Mouse (Mus musculus): Measurements from ENCODE around the gene Trp53tg5. TPM values are rescaled to one million over a fixed set of nuclear protein-coding genes. Genes with fewer than 3 reads are reported as not detected.

Trp53tg5 gene
- polyA plus RNA-seq, 1 experiment from 2014 or later: not detected

DNA sequence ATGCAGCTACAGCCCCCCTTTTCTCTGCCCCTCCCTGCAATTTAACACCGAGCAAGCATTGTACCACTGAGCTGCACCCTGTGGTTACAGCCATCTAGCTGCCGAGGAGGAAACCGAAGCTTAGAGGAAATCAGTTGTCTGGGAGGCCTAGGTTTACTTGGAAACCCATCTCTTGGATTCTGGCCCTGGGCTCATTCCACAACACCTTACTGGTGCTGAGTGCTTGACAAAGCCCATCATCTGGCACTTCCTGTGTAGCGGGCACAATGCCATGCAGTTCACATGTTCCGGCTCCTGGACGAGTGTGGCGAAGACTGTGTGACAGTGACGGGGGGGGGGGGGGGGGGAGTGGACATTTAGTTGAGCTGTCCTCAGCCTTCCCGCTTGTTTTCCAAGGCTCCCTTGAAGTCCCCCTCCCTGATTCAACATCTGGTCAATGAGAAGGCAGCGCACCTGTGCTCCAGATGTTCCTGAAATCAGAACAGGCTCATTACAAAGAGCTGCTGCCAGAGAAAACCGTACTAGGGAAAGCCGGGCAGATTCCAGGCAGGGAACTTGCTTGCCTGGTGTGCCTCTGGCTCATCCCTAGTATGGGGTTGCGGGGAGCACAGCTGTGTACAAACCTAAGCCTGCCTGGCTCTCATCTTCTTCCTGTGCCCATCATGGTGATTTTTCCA lies 21.4 kb downstream of the Trp53tg5 start:
- no peak for DNase-seq (ENCODE audit: low spot score)

DNA sequence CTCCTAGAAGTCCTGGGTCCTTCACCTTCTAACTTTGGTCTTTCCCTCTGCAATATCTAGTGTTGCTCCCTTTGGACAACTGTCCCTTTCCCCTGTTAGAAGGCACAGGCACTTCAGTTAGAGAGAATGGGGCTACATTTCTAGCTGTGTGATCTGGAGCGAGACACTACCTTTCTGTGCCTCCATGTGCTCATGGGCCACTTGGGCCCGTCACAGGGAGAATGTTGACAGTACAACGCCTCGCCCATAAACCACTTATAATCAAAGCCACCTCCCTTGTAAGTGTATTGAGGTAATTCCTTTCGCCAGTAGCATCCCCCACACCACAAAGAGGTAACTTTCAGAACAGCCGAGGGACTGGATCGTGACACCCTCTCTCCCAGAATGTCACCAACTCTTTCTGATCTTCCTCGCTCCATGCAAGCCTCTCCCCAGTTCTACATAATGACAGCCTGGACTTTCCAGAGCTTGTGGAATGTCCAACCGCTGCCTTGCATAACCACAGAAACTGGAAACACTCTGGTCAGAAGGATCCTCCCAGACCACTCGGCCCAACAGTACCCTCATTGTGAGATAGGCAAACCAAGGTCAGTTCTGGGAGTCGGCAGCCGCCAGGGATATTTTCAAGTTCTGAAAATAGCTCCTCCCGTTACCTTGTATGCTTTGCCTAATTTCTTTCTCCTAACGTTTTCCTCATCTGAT lies 24.0 kb downstream of the Trp53tg5 start:
- no peak for DNase-seq (ENCODE audit: low spot score)

DNA sequence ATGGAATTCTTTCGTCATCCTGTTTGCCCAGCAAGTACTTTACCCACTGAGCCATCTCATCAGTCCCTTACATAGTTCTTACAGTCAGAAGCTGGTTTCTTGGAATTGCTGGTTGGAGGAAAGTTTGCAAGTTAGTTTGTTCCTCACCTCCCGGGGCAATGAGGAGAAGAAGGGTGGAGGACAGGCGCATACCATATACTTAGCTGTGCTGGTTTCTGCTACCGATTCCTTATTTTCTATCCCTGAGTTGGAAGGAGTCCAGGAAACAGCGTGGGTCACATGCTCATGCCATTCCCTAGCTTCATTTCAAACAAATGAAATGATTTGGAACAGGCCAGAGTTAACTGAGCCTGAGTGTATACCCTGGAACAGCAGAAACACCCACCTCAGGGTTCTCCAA lies 24.6 kb downstream of the Trp53tg5 start:
- no peak for DNase-seq (ENCODE audit: low spot score)

DNA sequence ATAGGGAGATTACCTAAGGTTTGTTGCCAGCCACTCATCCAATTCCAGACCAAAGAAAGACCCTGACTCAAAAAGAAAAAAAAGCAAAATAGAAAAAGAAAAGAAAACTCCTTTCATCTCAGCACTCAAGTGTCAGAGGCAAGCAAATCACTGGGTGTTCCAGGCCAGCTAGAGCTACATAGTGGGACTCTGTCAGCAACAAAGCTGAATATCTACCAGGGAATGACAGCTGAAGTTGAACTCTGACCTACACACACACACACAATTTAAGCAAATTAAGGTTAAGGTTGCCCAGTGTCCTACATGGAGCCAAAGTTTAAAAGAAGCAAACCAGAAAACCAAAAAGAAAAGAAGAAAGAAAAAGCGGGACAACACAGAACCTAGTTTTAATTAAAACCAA lies 25.4 kb downstream of the Trp53tg5 start:
- no peak for DNase-seq (ENCODE audit: low spot score)

DNA sequence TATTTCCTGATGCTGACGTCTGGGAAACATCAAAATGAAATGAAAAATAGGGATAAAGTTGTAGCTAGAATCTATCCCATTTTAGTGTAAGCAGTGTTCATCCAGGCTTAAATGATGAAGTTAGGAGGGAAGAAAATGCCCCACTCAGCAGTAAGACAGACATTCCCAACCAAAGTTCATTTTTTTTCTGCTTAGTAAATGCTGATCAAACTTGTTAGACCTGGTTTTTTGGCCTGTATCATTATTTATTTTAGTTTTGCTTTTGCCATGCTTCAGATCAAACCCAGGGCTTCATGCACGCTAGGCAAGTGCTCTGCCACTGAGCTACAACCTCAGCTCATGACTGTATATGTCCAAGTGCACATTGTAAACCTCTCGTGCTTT lies 27.4 kb downstream of the Trp53tg5 start:
- no peak for DNase-seq (ENCODE audit: low spot score)

DNA sequence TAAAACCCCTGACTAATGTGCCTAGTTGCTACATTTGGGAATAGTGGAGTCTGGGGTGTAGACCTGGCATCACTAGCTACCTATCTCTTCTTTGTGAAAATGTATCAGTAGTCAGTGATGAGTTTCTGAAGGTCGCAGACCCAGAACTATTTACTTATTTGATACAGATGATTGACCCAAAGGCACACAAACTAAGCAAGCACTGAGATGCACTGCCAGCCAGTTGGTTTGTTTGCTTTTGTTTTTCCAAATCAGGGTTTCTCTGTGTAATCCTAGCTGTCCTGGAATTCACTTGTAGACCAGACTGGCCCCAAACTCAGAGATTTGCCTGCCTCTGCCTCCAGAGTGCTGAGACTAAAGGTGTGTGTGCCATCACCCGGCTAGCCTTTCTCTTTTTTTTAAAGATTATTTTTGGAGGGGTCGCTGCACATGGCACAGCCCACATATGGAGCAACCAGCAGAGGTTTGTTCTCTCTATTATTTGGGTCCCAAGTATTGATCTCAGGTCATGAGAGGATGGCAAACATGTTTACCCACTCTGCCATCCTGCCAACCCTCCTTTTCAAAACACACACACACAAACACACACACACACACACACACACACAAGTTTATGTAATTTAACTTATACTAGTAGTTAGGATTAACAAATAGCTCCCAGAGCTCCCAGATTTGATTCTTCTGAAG lies 28.0 kb downstream of the Trp53tg5 start:
- no peak for DNase-seq (ENCODE audit: low spot score)

DNA sequence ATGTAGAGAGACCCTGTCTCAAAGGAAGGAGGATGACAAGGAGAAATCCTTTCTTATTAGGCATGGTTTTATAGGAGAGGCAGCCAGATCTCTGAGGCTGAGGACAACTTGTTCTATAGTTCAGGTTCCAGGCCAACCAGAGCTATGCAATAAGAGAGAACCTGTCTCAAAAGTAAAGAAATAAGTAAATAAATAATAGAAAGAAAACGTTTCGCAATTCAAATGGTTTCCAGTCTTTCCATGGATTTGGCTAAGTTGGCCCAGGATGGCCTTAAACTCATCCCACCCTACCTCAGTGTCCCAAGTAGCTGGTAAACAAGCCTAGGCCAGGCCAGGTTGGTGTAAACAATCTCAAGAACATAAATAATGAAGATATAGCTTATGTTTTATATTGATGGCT lies 28.8 kb downstream of the Trp53tg5 start:
- no peak for DNase-seq (ENCODE audit: low spot score)

DNA sequence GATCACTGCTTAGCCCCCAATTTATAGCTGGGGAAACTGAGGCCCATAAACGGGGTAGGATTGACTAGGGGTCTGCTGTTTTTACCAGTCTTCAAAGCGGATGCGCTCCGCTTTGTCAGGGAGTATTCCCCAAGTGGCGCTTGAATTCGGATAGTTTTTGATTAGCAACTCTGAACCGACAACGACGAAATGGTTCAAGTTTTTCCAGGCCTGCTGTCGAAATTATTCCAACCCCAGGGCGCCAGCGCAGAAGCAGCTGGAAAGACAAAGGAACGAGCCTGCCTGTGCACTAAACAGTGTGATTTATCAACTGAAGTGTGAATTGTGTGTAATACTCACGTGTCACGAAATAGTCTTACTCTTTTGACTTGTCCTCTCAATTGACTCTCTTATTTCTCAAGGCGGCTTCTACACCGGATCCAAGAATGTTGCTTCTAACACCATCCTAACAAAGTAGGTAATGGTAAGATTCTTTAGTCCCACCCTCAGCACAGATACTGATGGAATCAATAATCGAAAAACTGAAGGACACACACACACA lies 30.0 kb downstream of the Trp53tg5 start, which contains the start of gene Sdc4:
Gene Sdc4 (minus strand): TSS at position 428 of the 541 bp plus-strand sequence.
- no peak for DNase-seq (ENCODE audit: low spot score)

DNA sequence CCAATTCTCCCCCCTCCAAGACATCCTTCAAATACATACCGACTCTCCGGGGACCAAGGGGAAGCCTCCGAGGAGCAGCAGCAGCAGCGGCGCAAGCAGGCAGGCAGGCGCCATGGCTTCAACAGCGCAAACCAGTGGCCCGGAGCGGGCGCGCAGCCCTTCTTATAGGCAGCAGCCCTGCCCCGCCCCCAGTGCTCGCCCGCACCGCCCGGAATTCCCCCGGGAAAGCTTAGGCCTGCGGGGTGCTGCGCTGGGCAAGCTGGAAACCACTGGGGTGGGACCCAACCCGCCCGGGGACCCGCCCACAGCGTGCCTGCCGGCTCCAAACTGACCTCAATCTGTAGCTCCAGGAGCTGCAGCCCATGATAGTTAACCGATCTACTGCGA lies 30.5 kb downstream of the Trp53tg5 start:
- DNase-seq (ENCODE audit: low spot score): peak; percentile 37

DNA sequence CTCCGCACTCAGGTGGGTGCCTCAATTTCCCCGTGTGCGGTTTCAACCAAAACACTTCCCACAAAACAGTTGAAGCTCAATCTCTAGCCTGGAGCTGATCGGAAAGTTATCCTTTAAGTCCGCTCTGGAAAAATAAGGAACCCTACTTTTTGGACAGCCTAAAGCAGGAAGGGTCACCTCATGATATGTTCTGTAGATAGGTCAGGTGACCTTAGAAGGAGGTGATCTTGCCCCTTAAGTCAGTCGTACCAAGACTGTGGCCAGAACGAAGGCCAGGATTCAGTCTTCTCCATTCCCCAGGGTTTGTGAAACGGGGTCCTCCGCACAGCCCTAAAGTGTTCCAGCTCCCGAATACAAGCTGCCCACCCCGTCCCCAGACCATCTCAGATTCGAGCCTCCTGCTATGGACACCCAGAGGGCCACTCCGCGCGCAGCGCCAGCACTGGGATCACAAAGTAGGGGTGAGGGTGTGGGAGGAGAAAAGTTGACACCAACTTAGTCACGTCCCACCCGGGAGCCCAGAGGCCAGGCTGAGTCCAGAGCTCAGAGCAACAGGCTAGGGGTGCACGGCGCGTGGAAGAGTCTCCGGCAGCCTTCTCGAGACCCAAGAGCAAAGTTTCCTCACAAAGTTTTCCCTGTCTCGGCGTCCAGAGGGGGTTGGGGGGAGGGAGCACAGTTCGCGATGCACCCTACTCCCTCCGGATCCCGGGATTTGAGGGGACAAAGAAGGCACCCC lies 31.0 kb downstream of the Trp53tg5 start:
- no peak for DNase-seq (ENCODE audit: low spot score)

DNA sequence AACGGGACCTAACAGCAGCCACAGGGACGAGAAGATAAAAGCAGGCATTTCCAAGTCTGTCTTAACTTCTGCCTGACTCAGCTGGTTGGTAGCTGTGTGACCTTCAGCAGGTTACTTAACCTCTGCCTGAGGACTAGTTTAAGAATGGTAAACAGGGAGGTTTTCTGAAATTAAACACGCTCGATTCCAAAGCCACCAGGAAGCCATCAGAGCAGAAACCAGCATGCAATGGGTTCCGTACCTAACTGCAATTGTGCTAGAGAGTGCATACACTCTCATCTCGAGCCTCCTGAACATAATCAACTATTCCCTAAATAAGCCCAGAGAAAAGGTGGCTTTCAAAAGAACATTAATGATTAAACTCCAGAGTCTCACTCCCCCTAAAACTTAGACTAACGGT lies 31.8 kb downstream of the Trp53tg5 start:
- DNase-seq (ENCODE audit: low spot score): no peak

DNA sequence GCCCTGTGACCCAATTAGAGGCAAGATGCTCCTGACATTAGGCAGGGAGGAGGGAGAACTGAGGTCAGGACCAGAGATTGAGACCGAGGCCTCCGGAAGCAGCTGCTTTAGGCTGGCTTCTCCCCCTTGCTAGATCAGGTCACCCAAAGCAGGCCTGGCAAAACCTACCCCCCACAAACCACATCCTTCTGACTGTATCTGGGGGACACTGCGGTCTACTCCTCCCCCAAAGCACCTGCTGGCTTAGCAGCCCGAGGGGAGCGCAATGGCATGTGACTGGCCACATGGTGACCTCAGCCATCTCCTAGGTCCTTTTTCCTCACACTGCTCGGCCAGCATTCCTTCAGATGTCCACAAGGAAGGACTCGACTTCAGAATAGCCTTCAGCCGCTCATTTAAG lies 32.4 kb downstream of the Trp53tg5 start:
- peak; percentile 74 for DNase-seq (ENCODE audit: low spot score)

DNA sequence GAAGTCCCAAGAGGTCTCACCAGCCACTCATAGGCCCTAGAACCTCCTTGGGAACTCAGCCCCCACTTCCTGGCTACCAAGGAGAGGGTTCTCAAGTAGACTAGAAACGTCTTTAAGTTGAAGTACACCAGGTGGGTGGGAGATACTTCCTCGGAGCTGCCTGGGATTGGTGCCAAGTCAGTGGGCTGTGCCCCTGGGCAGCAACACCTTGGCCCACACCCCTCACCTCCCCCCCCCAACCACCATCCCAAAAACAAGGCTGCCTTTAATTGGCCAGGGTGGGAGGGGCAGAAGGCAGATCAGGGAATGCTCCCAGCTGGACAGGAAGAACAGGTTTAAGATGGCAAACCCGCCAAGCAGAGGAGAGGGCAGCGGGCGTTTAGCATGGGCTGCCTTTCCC lies 33.2 kb downstream of the Trp53tg5 start:
- DNase-seq (ENCODE audit: low spot score): no peak

DNA sequence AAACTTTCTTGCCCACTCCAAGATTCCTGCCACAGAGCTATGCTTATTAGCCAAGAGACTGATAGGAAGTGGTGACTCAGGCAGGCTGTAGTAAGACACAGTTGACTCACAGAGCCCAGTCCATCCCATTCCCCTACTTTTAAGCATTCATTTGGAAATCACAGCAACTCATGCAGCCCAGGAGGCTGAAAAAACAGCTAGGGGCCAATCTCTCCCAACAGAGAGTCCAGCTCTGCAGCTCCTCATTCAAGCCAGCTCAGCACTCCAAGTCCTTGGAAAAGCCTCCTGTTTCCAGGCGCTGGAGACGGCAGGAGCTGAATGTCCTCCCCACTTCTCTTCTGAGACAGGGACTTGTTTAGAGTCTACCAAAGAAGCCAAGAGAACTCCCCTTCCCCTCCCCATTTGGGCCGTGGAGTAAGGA lies 34.5 kb downstream of the Trp53tg5 start:
- no peak for DNase-seq (ENCODE audit: low spot score)

DNA sequence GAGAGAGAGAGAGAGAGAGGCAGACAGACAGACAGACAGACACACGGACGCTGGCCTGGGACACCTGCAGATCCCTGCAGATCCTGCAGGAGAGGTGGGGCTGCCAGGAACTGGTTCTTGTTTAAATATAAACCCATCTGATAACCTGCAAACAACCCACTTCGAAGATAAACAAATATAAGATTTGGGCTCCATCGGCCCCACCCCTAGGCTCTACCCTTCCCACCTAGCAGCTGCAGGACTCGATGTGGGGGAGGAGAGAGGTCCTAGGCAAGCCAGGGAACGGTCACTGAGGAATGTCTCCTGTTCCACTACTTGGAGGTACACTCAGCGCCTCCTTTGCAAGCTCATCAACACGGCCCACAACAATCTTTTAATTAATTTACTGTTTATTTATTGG lies 35.3 kb downstream of the Trp53tg5 start:
- DNase-seq (ENCODE audit: low spot score): no peak

DNA sequence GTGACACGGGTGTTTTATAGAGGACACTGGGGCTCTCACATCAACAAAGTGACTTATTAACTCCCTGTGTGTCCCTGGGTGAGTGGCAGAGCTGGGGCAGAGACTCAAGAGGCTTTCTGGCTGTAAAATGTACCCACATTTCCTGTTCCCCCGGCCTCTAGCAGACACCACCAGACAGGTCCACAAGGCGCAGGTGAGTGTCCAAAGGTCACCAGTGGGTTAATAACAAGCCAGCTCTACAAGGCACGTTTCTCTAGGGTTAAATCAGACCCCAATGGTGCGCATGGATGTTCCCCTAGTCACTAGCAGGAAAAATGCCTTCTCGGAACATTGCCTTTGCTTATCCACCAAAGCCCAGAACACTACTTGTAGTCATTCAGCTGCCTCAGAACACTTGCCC lies 35.8 kb downstream of the Trp53tg5 start:
- DNase-seq (ENCODE audit: low spot score): no peak

DNA sequence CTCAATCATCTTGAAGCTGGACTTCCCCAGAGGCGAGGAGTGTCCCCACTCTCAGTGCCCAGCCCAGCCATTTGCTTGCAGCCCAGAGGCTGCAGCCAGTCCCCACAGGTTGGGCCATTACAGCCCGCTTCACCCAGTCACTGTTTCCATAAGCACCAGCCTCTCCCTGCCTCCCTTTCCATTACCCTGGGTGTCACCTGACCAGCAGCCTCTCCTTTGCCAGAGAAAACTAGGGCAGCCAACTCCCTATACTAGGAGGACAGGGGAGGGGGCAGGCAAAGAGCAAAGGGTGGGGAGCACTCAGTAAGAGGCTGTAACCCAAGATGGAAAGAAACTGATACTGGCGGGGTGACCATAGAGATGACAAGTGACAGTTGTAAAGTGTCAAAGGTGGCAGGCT lies 36.6 kb downstream of the Trp53tg5 start:
- no peak for DNase-seq (ENCODE audit: low spot score)

DNA sequence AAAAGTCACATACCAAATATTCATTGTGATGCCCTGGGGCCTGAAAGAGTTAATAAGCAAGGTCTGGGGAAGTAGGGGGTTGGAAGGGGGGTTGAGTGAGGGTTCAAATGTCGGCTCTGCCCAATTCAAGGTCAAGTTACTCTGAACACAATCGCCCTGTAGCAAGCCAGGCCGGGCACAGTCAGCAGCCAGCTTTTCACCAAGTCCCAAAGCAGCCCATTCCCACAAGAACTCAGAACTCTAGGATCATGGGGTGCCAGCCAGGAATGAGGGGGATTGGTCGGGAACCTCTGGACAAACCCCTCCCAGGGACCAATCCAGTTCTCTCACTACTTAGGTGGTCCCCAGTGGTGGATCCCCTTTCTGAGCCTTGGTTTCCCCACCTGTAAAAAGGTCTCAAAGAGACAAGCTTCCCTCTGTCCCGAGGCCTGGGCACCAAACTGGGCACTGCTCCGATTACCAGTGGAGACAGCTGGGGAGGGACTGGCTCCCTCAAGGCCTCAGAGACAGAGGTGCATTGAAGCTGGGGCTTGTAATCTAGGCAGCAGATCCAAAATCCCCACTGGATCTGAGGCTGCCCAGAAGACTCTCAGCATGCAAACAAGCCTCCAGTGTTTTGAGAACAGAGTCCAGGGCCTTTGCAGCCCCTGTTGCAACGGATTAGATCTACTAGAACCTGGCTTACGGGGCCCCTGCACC lies 37.2 kb downstream of the Trp53tg5 start:
- DNase-seq (ENCODE audit: low spot score): no peak

DNA sequence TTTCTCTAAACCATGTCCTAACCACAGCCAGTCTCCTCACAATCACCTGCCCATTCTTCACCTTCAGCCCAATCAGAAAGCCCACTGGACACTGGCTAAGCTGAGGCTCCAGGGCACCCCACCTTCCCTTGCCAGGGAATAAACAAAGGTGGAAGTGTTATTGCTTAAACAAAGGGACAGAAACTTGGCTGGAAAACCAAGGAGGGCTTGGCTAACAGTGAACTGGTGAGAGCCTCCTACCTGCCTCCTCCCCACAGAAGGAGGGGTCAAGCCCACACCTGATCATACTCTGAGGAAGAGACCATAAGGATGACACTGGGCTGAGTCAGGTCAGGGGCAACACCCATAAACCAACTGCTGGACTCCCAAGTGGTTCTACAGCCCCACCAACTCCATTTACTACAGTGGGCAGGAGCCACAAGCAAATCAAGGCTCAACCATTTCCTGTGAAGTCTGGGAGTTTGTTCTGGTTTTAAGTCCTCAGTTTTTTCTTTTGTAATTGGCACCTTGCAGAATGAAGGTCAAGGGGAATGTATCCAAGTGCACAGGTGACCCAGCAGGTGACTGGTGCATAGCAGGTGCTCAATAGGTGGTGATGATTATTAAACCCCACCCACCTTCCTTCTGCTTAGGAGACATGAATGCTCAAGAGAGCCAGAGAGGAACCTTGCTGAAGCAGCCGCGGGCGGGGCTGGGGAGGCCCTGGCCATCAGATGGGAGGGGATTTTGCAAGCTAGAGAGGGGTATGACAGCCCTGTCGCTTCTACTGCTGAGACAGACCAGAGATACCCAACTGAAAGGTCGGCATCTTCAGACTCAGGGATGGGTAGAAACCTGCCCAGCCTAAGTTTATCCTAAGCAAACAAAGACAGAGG lies 38.1 kb downstream of the Trp53tg5 start:
- no peak for DNase-seq (ENCODE audit: low spot score)

DNA sequence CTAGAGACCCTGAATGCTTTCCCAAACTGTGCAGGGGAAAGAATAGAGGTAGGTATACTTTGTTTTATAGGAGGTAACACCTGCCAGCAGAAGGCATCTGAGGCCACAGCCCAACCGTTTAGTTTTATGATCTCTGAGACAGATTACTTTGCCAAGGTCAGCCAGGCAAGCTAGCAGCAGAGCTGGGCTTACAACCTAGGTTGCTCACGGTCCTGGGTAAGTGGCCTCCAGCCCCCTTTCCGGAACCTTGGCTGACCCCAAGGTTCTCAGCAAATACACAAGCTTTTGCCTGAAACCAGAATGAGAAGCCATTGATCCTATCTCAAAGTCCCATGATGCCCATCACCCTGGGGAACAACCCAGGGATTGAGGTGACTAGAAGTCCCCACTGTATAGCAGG lies 38.8 kb downstream of the Trp53tg5 start:
- DNase-seq (ENCODE audit: low spot score): no peak
